Mouse (Mus musculus) lung, embryonic 15.5 days (tissue): ENCODE results near the gene Rhox2g. TPM values are rescaled to one million over a fixed set of nuclear protein-coding genes. Genes with fewer than 3 reads are reported as not detected.
"Not testable (repeated sequence)": the region's sequence is repeated elsewhere in the genome, so short reads cannot be mapped to it uniquely, and the experiment has no call there.

ENCODE experiments used
- ATAC-seq: fragments of 200-750 bp; cut with Nextera tagmentation; 2 replicates; pipeline ENCODE4 v1.8.0; 2017; ENCODE audit warnings: moderate number of reproducible peaks, borderline replicate concordance; ENCODE audit not compliant: low FRiP score, low TSS enrichment; ENCODE audit errors: extremely low read depth
- H3K27ac ChIP-seq: fragments of 300-500 bp; sonication (generic); 2 replicates; pipeline ENCODE4 v1.5.1; 2015; ENCODE audit warnings: moderate library complexity, mild to moderate bottlenecking, inconsistent platforms
- H3K27me3 ChIP-seq: fragments of 300-500 bp; sonication (generic); 2 replicates; pipeline ENCODE4 v1.6.1; 2015; ENCODE audit warnings: inconsistent platforms
- H3K36me3 ChIP-seq: fragments of 300-500 bp; sonication (generic); 2 replicates; pipeline ENCODE4 v1.6.1; 2015; ENCODE audit warnings: inconsistent platforms
- H3K4me1 ChIP-seq: fragments of 300-500 bp; sonication (generic); 2 replicates; pipeline ENCODE4 v1.6.1; 2015; ENCODE audit warnings: inconsistent platforms
- H3K4me2 ChIP-seq: fragments of 300-500 bp; sonication (generic); 2 replicates; pipeline ENCODE4 v1.6.1; 2015; ENCODE audit warnings: inconsistent platforms, mild to moderate bottlenecking, moderate library complexity
- H3K4me3 ChIP-seq: fragments of 300-500 bp; sonication (generic); 2 replicates; pipeline ENCODE4 v1.5.1; 2015; ENCODE audit warnings: mild to moderate bottlenecking, inconsistent platforms
- H3K9ac ChIP-seq: fragments of 300-500 bp; sonication (generic); 2 replicates; pipeline ENCODE4 v1.6.1; 2015; ENCODE audit warnings: inconsistent platforms
- H3K9me3 ChIP-seq: fragments of 300-500 bp; sonication (generic); 2 replicates; pipeline ENCODE4 v1.6.1; 2016; ENCODE audit warnings: inconsistent platforms
- WGBS: fragments of 180-500 bp; shearing (Covaris S2); methylation state at CpG from one replicate; pipeline ENCODE4 v1.1.7; 2015; 5-methylcytosine and 5-hydroxymethylcytosine counted together
- polyA plus RNA-seq: library from polyadenylated mRNA; unstranded; fragments of >200 nt; fragmentation: Nextera tagmentation; extraction: Ambion mirVana; gene quantifications from 2 replicates; pipeline ENCODE4 v1.2.1, GENCODE M21; 2015

Rhox2g gene
- polyA plus RNA-seq, result not detected in 2 replicates

- not testable (repeated sequence) for H3K4me3 ChIP-seq, H3K4me1 ChIP-seq, H3K27me3 ChIP-seq, H3K9me3 ChIP-seq, H3K4me2 ChIP-seq, H3K9ac ChIP-seq, ATAC-seq, H3K27ac ChIP-seq, H3K36me3 ChIP-seq
- 91% methylated on average over 6 of the region's 6 CpGs for WGBS
Measured at GRCm38 (mm10) chrX:37643370-37643769, at the start of gene Rhox2g. Rhox2g (minus strand) TSS chrX:37643470.

GRCm38 (mm10) chrX:37692261-37692660 is 49.0 kb upstream of the Rhox2g start:
- Histone ChIP-seq H3K9me3 (no peaks in the 10 kb centered on the region), H3K9ac (no peak overlapping the region), H3K36me3 (no peaks in the 10 kb centered on the region), H3K27me3 (no peaks in the 10 kb centered on the region), H3K27ac (no peak overlapping the region), H3K4me3 (no peak overlapping the region), H3K4me2 (no peak overlapping the region), H3K4me1 (no peaks in the 10 kb centered on the region)
- WGBS, result 64% methylated on average over 2 of the region's 2 CpGs
- ATAC-seq, result no peak

GRCm38 (mm10) chrX:37683031-37683715 is 39.9 kb upstream of the Rhox2g start:
- Histone ChIP-seq H3K4me2 (no peak overlapping the region), H3K4me3 (no peak overlapping the region), H3K27ac (no peak overlapping the region), H3K27me3 (no peaks in the 10 kb centered on the region), H3K36me3 (no peaks in the 10 kb centered on the region), H3K4me1 (no peaks in the 10 kb centered on the region), H3K9ac (no peak overlapping the region), H3K9me3 (no peaks in the 10 kb centered on the region)
- no peak for ATAC-seq
- 86% methylated on average over 24 of the region's 24 CpGs for WGBS

GRCm38 (mm10) chrX:37673177-37673576 is 29.9 kb upstream of the Rhox2g start, which contains the start of gene Rhox2h:
Rhox2h (minus strand) TSS chrX:37673277.
- not testable (repeated sequence) for H3K27ac ChIP-seq, H3K27me3 ChIP-seq, H3K4me1 ChIP-seq, H3K9ac ChIP-seq, H3K36me3 ChIP-seq, H3K4me3 ChIP-seq, ATAC-seq, H3K4me2 ChIP-seq, H3K9me3 ChIP-seq
- WGBS, result 86% methylated on average over 8 of the region's 8 CpGs

GRCm38 (mm10) chrX:37668664-37669063 is 25.4 kb upstream of the Rhox2g start, which contains the start of gene Rhox3h:
Rhox3h (minus strand) TSS chrX:37668764.
- not testable (repeated sequence) for H3K4me3 ChIP-seq, ATAC-seq, H3K27me3 ChIP-seq, H3K36me3 ChIP-seq, H3K9me3 ChIP-seq, H3K9ac ChIP-seq, H3K27ac ChIP-seq, H3K4me2 ChIP-seq, H3K4me1 ChIP-seq
- 92% methylated on average over 1 of the region's 3 CpGs for WGBS

- not testable (repeated sequence) for H3K27ac ChIP-seq, H3K27me3 ChIP-seq, H3K36me3 ChIP-seq, H3K4me2 ChIP-seq, H3K4me3 ChIP-seq, H3K9ac ChIP-seq, H3K9me3 ChIP-seq, H3K4me1 ChIP-seq, ATAC-seq
- WGBS, result 93% methylated on average over 17 of the region's 20 CpGs
Measured at GRCm38 (mm10) chrX:37651227-37651626, 8.0 kb upstream of the Rhox2g start, which contains the start of gene Rhox4g. Rhox4g (minus strand) TSS chrX:37651327.

GRCm38 (mm10) chrX:37628512-37628911 is 14.8 kb downstream of the Rhox2g start, which contains the start of gene Rhox3g:
Rhox3g (minus strand) TSS chrX:37628612.
- H3K9ac ChIP-seq, ATAC-seq, H3K9me3 ChIP-seq, H3K4me1 ChIP-seq, H3K27me3 ChIP-seq, H3K4me3 ChIP-seq, H3K36me3 ChIP-seq, H3K27ac ChIP-seq, H3K4me2 ChIP-seq: not testable (repeated sequence)
- 77% methylated on average over 2 of the region's 2 CpGs for WGBS

- H3K9me3 ChIP-seq, ATAC-seq, H3K27ac ChIP-seq, H3K36me3 ChIP-seq, H3K4me1 ChIP-seq, H3K27me3 ChIP-seq, H3K4me2 ChIP-seq, H3K9ac ChIP-seq, H3K4me3 ChIP-seq: not testable (repeated sequence)
- 94% methylated on average over 19 of the region's 19 CpGs for WGBS
Measured at GRCm38 (mm10) chrX:37607604-37608003, 35.7 kb downstream of the Rhox2g start, which contains the start of gene Rhox4f. Rhox4f (minus strand) TSS chrX:37607704.

Other genes with a start within 250 kb of the Rhox2g start
- gene Rhox2b, start 231.4 kb downstream of the Rhox2g start, polyA plus RNA-seq, result not detected in 2 replicates
- 0.10 TPM in 1 of 2 replicates, not detected in the other for gene Rhox4b, start 211.0 kb downstream of the Rhox2g start, polyA plus RNA-seq
- not detected in 2 replicates for gene Rhox2c, start 189.8 kb downstream of the Rhox2g start, polyA plus RNA-seq
- not detected in 2 replicates for gene Rhox3c, start 184.9 kb downstream of the Rhox2g start, polyA plus RNA-seq
- not detected in 2 replicates for gene Rhox4c, start 163.1 kb downstream of the Rhox2g start, polyA plus RNA-seq
- gene Rhox2d, start 150.0 kb downstream of the Rhox2g start, polyA plus RNA-seq, result not detected in 2 replicates
- gene Rhox4d, start 129.1 kb downstream of the Rhox2g start, polyA plus RNA-seq, result not detected in 2 replicates
- gene Rhox2e, start 113.0 kb downstream of the Rhox2g start, polyA plus RNA-seq, result not detected in 2 replicates
- not detected in 2 replicates for gene Rhox3e, start 101.5 kb downstream of the Rhox2g start, polyA plus RNA-seq
- gene Rhox4e, start 86.1 kb downstream of the Rhox2g start, polyA plus RNA-seq, result not detected in 2 replicates
- gene Rhox2f, start 72.1 kb downstream of the Rhox2g start, polyA plus RNA-seq, result not detected in 2 replicates
- not detected in 2 replicates for gene Rhox3f, start 62.5 kb downstream of the Rhox2g start, polyA plus RNA-seq
- not detected in 2 replicates for gene Rhox4f, start 35.8 kb downstream of the Rhox2g start, polyA plus RNA-seq
- not detected in 2 replicates for gene Rhox3g, start 14.9 kb downstream of the Rhox2g start, polyA plus RNA-seq
- not detected in 2 replicates for gene Rhox4g, start 7.9 kb upstream of the Rhox2g start, polyA plus RNA-seq
- gene Rhox3h, start 25.3 kb upstream of the Rhox2g start, polyA plus RNA-seq, result not detected in 2 replicates
- gene Rhox2h, start 29.8 kb upstream of the Rhox2g start, polyA plus RNA-seq, result not detected in 2 replicates
- 3.2 and 3.5 TPM in 2 replicates for gene Rhox5, start 161.4 kb upstream of the Rhox2g start, polyA plus RNA-seq
- gene Rhox6, start 183.4 kb upstream of the Rhox2g start, polyA plus RNA-seq, result not detected in 2 replicates
- gene Rhox7a, start 188.2 kb upstream of the Rhox2g start, polyA plus RNA-seq, result not detected in 2 replicates
- gene Rhox8, start 235.5 kb upstream of the Rhox2g start, polyA plus RNA-seq, result not detected in 2 replicates